Mouse (Mus musculus): Measurements from ENCODE around the gene Setd6.

Setd6 gene

GRCm38 (mm10) chr8:95715676-95716531, at the start of gene Setd6:
TSS of gene Setd6 (plus strand) at chr8:95715881.
- peak; percentile 60 to 79 for DNase-seq (ENCODE audit: low spot score in 2 of 2)

GRCm38 (mm10) chr8:95668163-95668958, 47.3 kb upstream of the Setd6 start:
- no peak for DNase-seq (ENCODE audit: low spot score in 2 of 2)

- no peak for DNase-seq (ENCODE audit: low spot score in 2 of 2)
These were observed 45.7 kb upstream of the Setd6 start for GRCm38 (mm10) chr8:95669967-95670366.

- DNase-seq (ENCODE audit: low spot score in 2 of 2): no peak
These were observed 43.8 kb upstream of the Setd6 start for GRCm38 (mm10) chr8:95671861-95672260.

- no peak for DNase-seq (ENCODE audit: low spot score in 2 of 2)
These were observed 42.9 kb upstream of the Setd6 start for GRCm38 (mm10) chr8:95672811-95673210.

GRCm38 (mm10) chr8:95676631-95677030, 39.0 kb upstream of the Setd6 start, which contains the start of gene Ndrg4:
TSS of gene Ndrg4 (plus strand) at chr8:95676980.
- no peak for DNase-seq (ENCODE audit: low spot score in 2 of 2)

- DNase-seq (ENCODE audit: low spot score in 2 of 2): peak in 1 of 2 experiments; percentile 26
These were observed 38.1 kb upstream of the Setd6 start for GRCm38 (mm10) chr8:95677591-95678023.

GRCm38 (mm10) chr8:95678024-95678611, 37.6 kb upstream of the Setd6 start:
- DNase-seq (ENCODE audit: low spot score in 2 of 2): no peak

GRCm38 (mm10) chr8:95688073-95688672, 27.5 kb upstream of the Setd6 start:
- DNase-seq (ENCODE audit: low spot score in 2 of 2): no peak

GRCm38 (mm10) chr8:95690929-95691541, 24.6 kb upstream of the Setd6 start:
- no peak for DNase-seq (ENCODE audit: low spot score in 2 of 2)

GRCm38 (mm10) chr8:95694631-95695030, 21.1 kb upstream of the Setd6 start:
- no peak for DNase-seq (ENCODE audit: low spot score in 2 of 2)

GRCm38 (mm10) chr8:95696661-95697060, 19.0 kb upstream of the Setd6 start:
- no peak for DNase-seq (ENCODE audit: low spot score in 2 of 2)

- DNase-seq (ENCODE audit: low spot score in 2 of 2): peak; percentile 91 to 93
These were observed 18.6 kb upstream of the Setd6 start for GRCm38 (mm10) chr8:95697128-95697527.

GRCm38 (mm10) chr8:95698179-95698578, 17.5 kb upstream of the Setd6 start:
- DNase-seq (ENCODE audit: low spot score in 2 of 2): no peak

- peak in 1 of 2 experiments; percentile 30 for DNase-seq (ENCODE audit: low spot score in 2 of 2)
These were observed 15.4 kb upstream of the Setd6 start for GRCm38 (mm10) chr8:95700282-95700681.

- DNase-seq (ENCODE audit: low spot score in 2 of 2): peak in 1 of 2 experiments; percentile 14
These were observed 13.9 kb upstream of the Setd6 start for GRCm38 (mm10) chr8:95701809-95702208.

- peak; percentile 71 to 84 for DNase-seq (ENCODE audit: low spot score in 2 of 2)
These were observed 12.9 kb upstream of the Setd6 start for GRCm38 (mm10) chr8:95702480-95703446.

GRCm38 (mm10) chr8:95703461-95704260, 12.0 kb upstream of the Setd6 start:
- peak; percentile 57 to 82 for DNase-seq (ENCODE audit: low spot score in 2 of 2)

GRCm38 (mm10) chr8:95704538-95704937, 11.1 kb upstream of the Setd6 start:
- peak in 1 of 2 experiments; percentile 16 for DNase-seq (ENCODE audit: low spot score in 2 of 2)
